Mouse (Mus musculus) forebrain, embryonic 15.5 days (tissue): ENCODE data around the gene Ahsa2. TPM values are rescaled to one million over a fixed set of nuclear protein-coding genes. Genes with fewer than 3 reads are reported as not detected.
"Not testable (repeated sequence)": the region's sequence is repeated elsewhere in the genome, so short reads cannot be mapped to it uniquely, and the experiment has no call there.

Source experiments
- ATAC-seq: fragments of 200-750 bp; cut with Nextera tagmentation; replicated peaks from 2 replicates; pipeline ENCODE4 v1.8.0; 2017; ENCODE audit warnings: mild to moderate bottlenecking, moderate TSS enrichment, moderate library complexity
- H3K27ac ChIP-seq: fragments of 300-500 bp; sonication (generic); replicated peaks from 2 replicates; pipeline ENCODE4 v1.5.1; 2015; ENCODE audit warnings: mild to moderate bottlenecking, inconsistent platforms
- H3K27me3 ChIP-seq: fragments of 300-500 bp; sonication (generic); 2 replicates; pipeline ENCODE4 v1.6.1; 2015; ENCODE audit warnings: inconsistent platforms
- H3K36me3 ChIP-seq: fragments of 300-500 bp; sonication (generic); 2 replicates; pipeline ENCODE4 v1.6.1; 2015; ENCODE audit warnings: mild to moderate bottlenecking, inconsistent platforms
- H3K4me1 ChIP-seq: fragments of 300-500 bp; sonication (generic); 2 replicates; pipeline ENCODE4 v1.6.1; 2015; ENCODE audit warnings: inconsistent platforms
- H3K4me2 ChIP-seq: fragments of 300-500 bp; sonication (generic); replicated peaks from 2 replicates; pipeline ENCODE4 v1.6.1; 2015; ENCODE audit warnings: mild to moderate bottlenecking, inconsistent platforms
- H3K4me3 ChIP-seq: fragments of 300-500 bp; sonication (generic); 2 replicates; pipeline ENCODE4 v1.5.1; 2015; ENCODE audit warnings: mild to moderate bottlenecking, inconsistent platforms
- H3K9ac ChIP-seq: fragments of 300-500 bp; sonication (generic); replicated peaks from 2 replicates; pipeline ENCODE4 v1.6.1; 2015; ENCODE audit warnings: mild to moderate bottlenecking, inconsistent platforms
- H3K9me3 ChIP-seq: fragments of 300-500 bp; sonication (generic); 2 replicates; pipeline ENCODE4 v1.6.1; 2016; ENCODE audit warnings: inconsistent platforms
- WGBS: fragments of 180-500 bp; shearing (Covaris S2); methylation state at CpG from one replicate; pipeline ENCODE4 v1.1.7; 2015; ENCODE audit warnings: mixed read lengths; 5-methylcytosine and 5-hydroxymethylcytosine counted together
- microRNA-seq: library from miRNA; unstranded; fragments of <30 nt; microRNA quantifications from one replicate; pipeline ENCODE4, GENCODE M21; 2016
- polyA plus RNA-seq: library from polyadenylated mRNA; unstranded; fragments of >200 nt; fragmentation: Nextera tagmentation; extraction: Ambion mirVana; gene quantifications from 2 replicates; pipeline ENCODE4 v1.2.1, GENCODE M21; 2015

Gene Ahsa2
- polyA plus RNA-seq, 1 experiment from 2014 or later = 155 TPM

DNA sequence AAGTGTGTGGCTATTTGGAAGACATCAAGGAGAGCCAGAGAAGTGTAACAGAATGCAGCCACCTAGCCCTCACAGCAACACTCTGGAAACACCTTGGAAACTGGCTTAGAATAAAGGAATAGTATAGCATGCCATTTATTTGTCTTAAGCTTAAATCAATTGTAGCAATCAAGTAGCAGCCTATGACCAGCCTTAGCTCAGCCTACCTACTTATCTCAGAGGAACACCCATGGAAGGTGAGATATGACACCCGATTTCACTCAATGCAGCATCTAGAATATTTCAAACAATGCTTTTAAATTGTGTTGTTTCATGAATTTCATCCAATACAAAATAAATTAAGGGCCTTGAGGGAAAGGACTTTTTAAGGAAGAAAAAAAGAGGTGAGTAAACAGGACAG, 7.9 kb downstream of the Ahsa2 start:
- Histone ChIP-seq H3K4me3 (no peak overlapping the region), H3K36me3 (peaks cover 91% of the 10 kb centered on the region), H3K4me1 (peaks cover 6% of the 10 kb centered on the region; the same call in 1 of the 2 replicates), H3K27me3 (no peaks in the 10 kb centered on the region), H3K27ac (no peak overlapping the region), H3K9me3 (no peaks in the 10 kb centered on the region), H3K4me2 (no peak overlapping the region), H3K9ac (no peak overlapping the region)
- WGBS = 91% methylated on average over 1 of the region's 1 CpGs
- ATAC-seq = no peak

DNA sequence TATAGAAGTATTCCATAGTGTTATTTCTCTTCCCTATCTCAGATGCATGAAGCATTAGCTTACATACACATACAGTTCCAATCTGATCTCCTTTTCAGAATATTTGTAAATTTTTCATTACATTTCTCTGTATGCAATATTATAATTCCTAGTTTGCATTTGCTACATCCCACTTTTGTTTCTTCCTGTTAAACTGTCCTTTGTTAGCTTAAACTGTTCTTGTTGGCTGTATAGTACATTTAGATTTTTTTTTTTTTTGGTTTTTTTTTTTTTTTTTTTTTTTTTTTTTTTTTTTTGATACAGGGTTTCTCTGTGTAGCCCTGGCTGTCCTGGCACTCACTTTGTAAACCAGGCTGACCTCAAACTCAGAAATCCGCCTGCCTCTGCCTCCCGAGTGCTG, 32.0 kb downstream of the Ahsa2 start:
- not testable (repeated sequence) for H3K4me1 ChIP-seq, H3K27ac ChIP-seq, H3K27me3 ChIP-seq, H3K9ac ChIP-seq, H3K4me3 ChIP-seq, H3K4me2 ChIP-seq, H3K9me3 ChIP-seq, ATAC-seq
- peaks cover 44% of the 10 kb centered on the region for H3K36me3 ChIP-seq
- 96% methylated on average over 2 of the region's 2 CpGs for WGBS

Small RNA genes lying within 50 kb of the gene (microRNA-seq; reads per million reads assigned to microRNA genes)
- not detected for gene Gm47279

Other genes starting within 250 kb of the Ahsa2 start
- gene Xpo1, start 242.0 kb downstream of the Ahsa2 start, polyA plus RNA-seq = 94.2 and 97.0 TPM in 2 replicates
- gene Usp34, start 191.1 kb downstream of the Ahsa2 start, polyA plus RNA-seq = 31.1 and 32.6 TPM in 2 replicates
- 0.13 TPM in 1 of 2 replicates, not detected in the other for gene 1700093K21Rik, start 23.1 kb upstream of the Ahsa2 start, polyA plus RNA-seq
- gene 0610010F05Rik, start 135.6 kb upstream of the Ahsa2 start, polyA plus RNA-seq = 136 and 138 TPM in 2 replicates
- gene Pus10, start 167.6 kb upstream of the Ahsa2 start, polyA plus RNA-seq = 11.8 and 12.1 TPM in 2 replicates
- gene Pex13, start 167.9 kb upstream of the Ahsa2 start, polyA plus RNA-seq = 36.4 and 38.9 TPM in 2 replicates